Comparison of ENCODE assay signal across 8 mouse cellular contexts in genomic region chrX:48124132-48125071, GRCm38 (mm10). TPM values are rescaled to one million over a fixed set of nuclear protein-coding genes. Genes with fewer than 3 reads are reported as not detected.
DNase-seq lines count a peak whose midpoint lies in the region; ATAC-seq and TF ChIP-seq lines count a peak whose summit lies in the region.

No protein-coding gene starts in this region.

- TF ChIP-seq EP300 in lung, postnatal 0 days (IDR thresholded peaks at IDR 0.05) = 0 out of 2 replicates have a peak, but pooled peaks have one; percentile 21

- peak overlapping the region; percentile 34; the same call in 1 of the 2 replicates for H3K4me2 ChIP-seq in forebrain, embryonic 16.5 days (ENCODE audit: low read length)
- peak overlapping the region; percentile 33; the same call in 1 of the 2 replicates for H3K4me2 ChIP-seq in lung, postnatal 0 days (replicated peaks; ENCODE audit: low read depth, low read length)

- no peaks in the 10 kb centered on the region for H3K36me3 ChIP-seq in forebrain, embryonic 16.5 days (ENCODE audit: control insufficient read depth, insufficient read depth)
- H3K36me3 ChIP-seq in lung, postnatal 0 days (ENCODE audit: insufficient read depth, low read length) = no peaks in the 10 kb centered on the region

- WGBS in forebrain, embryonic 16.5 days = 27% methylated on average over 17 of the region's 17 CpGs
- 18% methylated on average over 17 of the region's 17 CpGs for WGBS in lung, postnatal 0 days

- H3K27ac ChIP-seq in forebrain, embryonic 16.5 days (ENCODE audit: low read length) = no peak overlapping the region
- no peak overlapping the region for H3K27ac ChIP-seq in lung, postnatal 0 days (ENCODE audit: low read length)

- ATAC-seq in forebrain, embryonic 16.5 days = no peak; the same call in 1 of the 2 replicates
- ATAC-seq in lung, postnatal 0 days = peak; percentile 71

- peak; percentile 52 for DNase-seq in Muller cell, postnatal 12 days (ENCODE audit: inconsistent ontology term)
- DNase-seq in cerebellum, adult 18-20 months = peak; percentile 81
- DNase-seq in heart, postnatal 4 days = peak; percentile 78
- peak; percentile 22 to 44 for DNase-seq in layer of hippocampus, adult 8-10 months (ENCODE audit: low spot score in 2 of 2)
- DNase-seq in lung, postnatal 0 days (ENCODE audit: low spot score) = peak; percentile 65
- DNase-seq in retina, postnatal 7 days (ENCODE audit: low read depth, low spot score) = peak; percentile 35
- no peak for DNase-seq in MN1 (ENCODE audit: low spot score)

- TF ChIP-seq CTCF in lung, postnatal 0 days (IDR thresholded peaks at IDR 0.05) = peak; percentile 75

- H3K9me3 ChIP-seq in forebrain, embryonic 16.5 days (ENCODE audit: control insufficient read depth, low read length) = no peaks in the 10 kb centered on the region
- no peaks in the 10 kb centered on the region for H3K9me3 ChIP-seq in lung, postnatal 0 days (ENCODE audit: low read length)

- H3K9ac ChIP-seq in forebrain, embryonic 16.5 days (replicated peaks; ENCODE audit: low read depth, low read length) = no peak overlapping the region
- H3K9ac ChIP-seq in lung, postnatal 0 days (replicated peaks; ENCODE audit: low read depth) = no peak overlapping the region

- no peaks in the 10 kb centered on the region for H3K27me3 ChIP-seq in forebrain, embryonic 16.5 days (replicated peaks; ENCODE audit: control insufficient read depth, insufficient read depth, low read length)
- H3K27me3 ChIP-seq in lung, postnatal 0 days (replicated peaks; ENCODE audit: insufficient read depth, low read length) = no peaks in the 10 kb centered on the region

- no peaks in the 10 kb centered on the region for H3K4me1 ChIP-seq in forebrain, embryonic 16.5 days (replicated peaks; ENCODE audit: control insufficient read depth, insufficient read depth, low read length)
- no peaks in the 10 kb centered on the region for H3K4me1 ChIP-seq in lung, postnatal 0 days (ENCODE audit: insufficient read depth, low read depth, low read length)

- H3K4me3 ChIP-seq in forebrain, embryonic 16.5 days (replicated peaks; ENCODE audit: low read length) = no peak overlapping the region
- H3K4me3 ChIP-seq in lung, postnatal 0 days (ENCODE audit: low read depth, low read length) = no peak overlapping the region

RNA-seq across cellular contexts. Expression of gene Xpnpep2, which starts 15.9 kb away (rescaled TPM):
- polyA plus RNA-seq in forebrain, embryonic 16.5 days (2015; fragmentation: Nextera tagmentation; extraction: Ambion mirVana) = 0.75 and 1.0 TPM in 2 replicates
- 1 to 10 TPM; 1.1 to 1.3 TPM for total RNA-seq in heart, postnatal 4 days (2021)
- under 1 TPM in 3 of 4 experiments, not detected in 1; 0.12 to 0.30 (median 0.23) TPM for total RNA-seq in layer of hippocampus, adult 8-10 months (2022)
- polyA plus RNA-seq in lung, postnatal 0 days (2015; fragmentation: Nextera tagmentation; extraction: Ambion mirVana) = 0.54 and 0.64 TPM in 2 replicates

RNA-seq across cellular contexts. Expression of gene Sash3, which starts 21.8 kb away (rescaled TPM):
- polyA plus RNA-seq in forebrain, embryonic 16.5 days (2015; fragmentation: Nextera tagmentation; extraction: Ambion mirVana) = 0.90 and 1.1 TPM in 2 replicates
- 1 to 10 TPM in 1 of 2 experiments, under 1 TPM in 1; 0.52 to 1.1 TPM for total RNA-seq in heart, postnatal 4 days (2021)
- 1 to 10 TPM; 1.4 to 4.4 (median 2.6) TPM for total RNA-seq in layer of hippocampus, adult 8-10 months (2022)
- 4.5 and 4.8 TPM in 2 replicates for polyA plus RNA-seq in lung, postnatal 0 days (2015; fragmentation: Nextera tagmentation; extraction: Ambion mirVana)
